Mouse (Mus musculus) sigmoid colon, adult 10 weeks (tissue): ENCODE measurements around the gene Pnma5. TPM values are rescaled to one million over a fixed set of nuclear protein-coding genes. Genes with fewer than 3 reads are reported as not detected.

ENCODE experiments used
- polyA plus RNA-seq: library from polyadenylated mRNA; stranded (reverse); fragments of 350-450 nt; fragmentation: Illumina TruSeq; extraction: RNeasy Lipid Tissue Mini Kit (QIAGEN cat#74804); gene quantifications from one replicate; pipeline ENCODE4 v1.2.3, GENCODE M21; 2014; ENCODE audit warnings: low read depth, low replicate concordance

Pnma5 gene
- not detected for polyA plus RNA-seq

GRCm38 (mm10) chrX:73037003-73037402 lies at the start of gene Pnma5:
Gene Pnma5 (minus strand): TSS chrX:73037103.

GRCm38 (mm10) chrX:73082267-73083055 lies 45.6 kb upstream of the Pnma5 start, which contains the start of gene Xlr4a:
Gene Xlr4a (minus strand): TSS chrX:73082478.

GRCm38 (mm10) chrX:73064415-73064793 lies 27.5 kb upstream of the Pnma5 start, which contains the start of gene Pnma3:
Gene Pnma3 (plus strand): TSS chrX:73064787.

GRCm38 (mm10) chrX:72986841-72987519 lies 49.9 kb downstream of the Pnma5 start, which contains the start of gene Zfp185:
Gene Zfp185 (plus strand): TSS chrX:72987339.

Other genes with a start within 250 kb of the Pnma5 start
- gene Gabrq, start 211.9 kb downstream of the Pnma5 start, polyA plus RNA-seq, result not detected
- gene Cetn2, start 118.7 kb downstream of the Pnma5 start, polyA plus RNA-seq, result 105 TPM
- gene Nsdhl, start 118.5 kb downstream of the Pnma5 start, polyA plus RNA-seq, result 60.8 TPM
- gene Zfp185, start 49.8 kb downstream of the Pnma5 start, polyA plus RNA-seq, result 2.4 TPM
- not detected for gene Pnma3, start 27.7 kb upstream of the Pnma5 start, polyA plus RNA-seq
- 6.8 TPM for gene Xlr4a, start 45.4 kb upstream of the Pnma5 start, polyA plus RNA-seq
- 36.3 TPM for gene Xlr3a, start 60.0 kb upstream of the Pnma5 start, polyA plus RNA-seq
- not detected for gene Gm14685, start 79.9 kb upstream of the Pnma5 start, polyA plus RNA-seq
- gene Xlr5b, start 111.7 kb upstream of the Pnma5 start, polyA plus RNA-seq, result not detected
- not detected for gene DXBay18, start 112.3 kb upstream of the Pnma5 start, polyA plus RNA-seq
- not detected for gene Spin2d, start 139.9 kb upstream of the Pnma5 start, polyA plus RNA-seq
- gene Xlr3b, start 155.1 kb upstream of the Pnma5 start, polyA plus RNA-seq, result 9.8 TPM
- 12.9 TPM for gene Xlr4b, start 177.2 kb upstream of the Pnma5 start, polyA plus RNA-seq
- gene F8a, start 191.2 kb upstream of the Pnma5 start, polyA plus RNA-seq, result 10.1 TPM
- 5.4 TPM for gene Xlr4c, start 206.0 kb upstream of the Pnma5 start, polyA plus RNA-seq
- gene Xlr3c, start 228.3 kb upstream of the Pnma5 start, polyA plus RNA-seq, result not detected